Mouse (Mus musculus) frontal cortex, adult 2 months (tissue): Measurements from ENCODE around the gene Xrcc1. TPM values are rescaled to one million over a fixed set of nuclear protein-coding genes. Genes with fewer than 3 reads are reported as not detected.

Experiments used
- polyA plus RNA-seq: library from polyadenylated mRNA; depleted of rRNA; stranded (reverse); fragments of >200 nt; gene quantifications from 2 replicates; pipeline ENCODE4 v1.2.3, GENCODE M21; 2012; rRNA removed

Xrcc1 gene
- polyA plus RNA-seq, 1 experiment, result 48.8 TPM

Other genes with a start within 250 kb of the Xrcc1 start
- 27.5 and 28.7 TPM in 2 replicates for gene Zfp61, start 245.1 kb upstream of the Xrcc1 start, polyA plus RNA-seq
- 20.3 and 21.0 TPM in 2 replicates for gene Zfp94, start 229.6 kb upstream of the Xrcc1 start, polyA plus RNA-seq
- not detected in 2 replicates for gene Tescl, start 212.4 kb upstream of the Xrcc1 start, polyA plus RNA-seq
- 0.04 TPM in 1 of 2 replicates, not detected in the other for gene Lypd5, start 197.1 kb upstream of the Xrcc1 start, polyA plus RNA-seq
- gene Kcnn4, start 176.0 kb upstream of the Xrcc1 start, polyA plus RNA-seq, result 2.4 and 3.0 TPM in 2 replicates
- gene Smg9, start 146.7 kb upstream of the Xrcc1 start, polyA plus RNA-seq, result 78.1 and 90.1 TPM in 2 replicates
- gene Irgc1, start 94.0 kb upstream of the Xrcc1 start, polyA plus RNA-seq, result 0.68 and 0.76 TPM in 2 replicates
- gene Plaur, start 83.8 kb upstream of the Xrcc1 start, polyA plus RNA-seq, result 1.1 and 1.8 TPM in 2 replicates
- gene Cadm4, start 64.3 kb upstream of the Xrcc1 start, polyA plus RNA-seq, result 225 and 258 TPM in 2 replicates
- gene Zfp428, start 39.3 kb upstream of the Xrcc1 start, polyA plus RNA-seq, result 82.8 and 84.1 TPM in 2 replicates
- gene AC161166.1, start 33.8 kb upstream of the Xrcc1 start, polyA plus RNA-seq, result not detected in 2 replicates
- gene Irgq, start 15.6 kb upstream of the Xrcc1 start, polyA plus RNA-seq, result 46.3 and 46.7 TPM in 2 replicates
- not detected in 2 replicates for gene Pinlyp, start 171 bp upstream of the Xrcc1 start, polyA plus RNA-seq
- gene Ethe1, start 41.3 kb downstream of the Xrcc1 start, polyA plus RNA-seq, result 14.9 and 17.2 TPM in 2 replicates
- 6.7 and 7.7 TPM in 2 replicates for gene Zfp575, start 41.4 kb downstream of the Xrcc1 start, polyA plus RNA-seq
- gene Phldb3, start 64.5 kb downstream of the Xrcc1 start, polyA plus RNA-seq, result 0.08 and 0.12 TPM in 2 replicates
- gene Lypd3, start 90.3 kb downstream of the Xrcc1 start, polyA plus RNA-seq, result not detected in 2 replicates
- gene Tex101, start 130.4 kb downstream of the Xrcc1 start, polyA plus RNA-seq, result not detected in 2 replicates
- gene BC049730, start 163.0 kb downstream of the Xrcc1 start, polyA plus RNA-seq, result not detected in 2 replicates
- gene Gm4763, start 180.6 kb downstream of the Xrcc1 start, polyA plus RNA-seq, result not detected in 2 replicates
- gene Cd177, start 214.0 kb downstream of the Xrcc1 start, polyA plus RNA-seq, result 0.04 TPM in 2 replicates
- not detected in 2 replicates for gene Ceacam10, start 230.9 kb downstream of the Xrcc1 start, polyA plus RNA-seq